Mouse (Mus musculus): ENCODE data around the gene Tmprss7.

The Tmprss7 gene

DNA sequence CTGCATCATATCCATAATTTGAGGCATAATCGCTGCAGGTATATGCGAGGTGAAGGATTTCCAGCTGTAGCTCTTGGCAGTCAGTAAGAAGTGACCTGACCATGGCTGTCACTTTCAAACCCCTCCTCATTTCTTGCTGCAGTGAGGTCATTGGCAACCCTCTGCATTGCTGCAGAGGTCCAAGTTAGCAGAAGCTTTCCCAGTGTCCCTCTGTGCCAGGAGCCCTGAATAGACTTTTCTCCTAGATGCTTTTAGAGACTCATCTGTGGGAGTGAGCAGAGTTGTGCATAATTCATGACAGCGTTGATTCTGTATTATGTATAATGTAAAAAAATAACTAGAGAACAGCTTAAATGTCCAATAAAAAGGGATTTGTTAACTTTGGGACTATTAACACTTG is 8.2 kb downstream of the Tmprss7 start:
- in situ Hi-C loops (cut with MseI, MboI), result no loop called here

DNA sequence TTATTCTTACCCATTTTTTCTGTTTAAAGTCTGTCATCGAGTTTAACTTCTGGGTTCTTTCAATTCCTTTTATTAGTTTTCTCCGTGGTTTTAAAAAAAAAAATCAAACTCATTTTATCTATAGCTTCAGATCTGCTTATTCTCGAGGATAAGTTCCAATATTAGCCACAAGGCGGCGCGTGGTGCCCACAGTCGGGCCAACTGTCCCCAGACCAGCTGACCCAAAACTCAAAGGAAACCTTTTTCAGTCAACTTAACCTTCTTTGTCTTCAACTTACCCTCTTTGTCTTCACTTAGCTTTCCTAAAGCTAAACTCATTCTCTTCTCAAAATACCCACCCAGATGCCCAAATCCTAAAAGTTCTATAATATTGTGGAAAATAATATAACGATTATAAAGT is 8.6 kb downstream of the Tmprss7 start:
- in situ Hi-C loops (cut with MseI, MboI), result no loop called here

DNA sequence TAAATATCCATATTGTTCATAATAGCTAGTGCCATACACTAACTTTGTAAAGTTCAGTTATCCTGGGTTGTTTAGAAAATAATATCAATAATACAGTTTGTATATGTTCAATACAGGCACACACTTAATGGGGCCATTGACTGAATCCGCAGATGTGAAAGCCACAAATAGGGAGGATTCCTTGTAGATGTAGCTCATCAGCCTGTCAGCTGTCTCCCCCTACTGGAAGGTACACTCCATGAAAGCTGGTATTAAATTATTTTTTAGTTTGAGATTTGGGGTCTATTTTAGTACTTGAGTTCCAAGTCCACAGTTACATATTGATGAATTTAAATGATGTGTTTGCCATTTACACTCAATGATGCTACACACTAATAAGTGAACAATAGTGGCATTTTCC is 17.0 kb downstream of the Tmprss7 start:
- in situ Hi-C loops (cut with MseI, MboI), result loop anchor here in 1 of 2 experiments (10.0 kb wide), 1 partner anchor 92 kb away; no protein-coding TSS in a partner anchor

DNA sequence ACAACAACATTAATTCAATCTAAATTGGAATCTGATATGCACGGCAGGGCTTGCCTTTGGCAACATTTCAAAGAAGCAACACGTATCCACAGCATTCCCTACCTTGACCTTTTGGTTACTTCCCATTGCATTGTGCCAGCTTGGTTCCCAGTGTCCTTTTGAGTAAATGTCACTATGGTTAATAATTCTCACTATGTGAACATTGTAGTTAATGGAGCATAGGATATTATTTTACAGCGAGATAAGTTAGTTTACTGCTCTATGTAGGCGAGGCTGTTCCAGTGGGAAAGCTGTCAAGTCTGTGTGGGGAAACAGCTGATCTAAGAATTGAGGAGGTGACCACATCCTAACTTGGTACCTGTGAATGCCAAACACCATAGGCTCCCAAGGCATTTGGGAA is 23.5 kb downstream of the Tmprss7 start:
- in situ Hi-C loops (cut with MseI, MboI), result loop anchor here in 1 of 2 experiments (10.0 kb wide), 1 partner anchor 85 kb away; no protein-coding TSS in a partner anchor

DNA sequence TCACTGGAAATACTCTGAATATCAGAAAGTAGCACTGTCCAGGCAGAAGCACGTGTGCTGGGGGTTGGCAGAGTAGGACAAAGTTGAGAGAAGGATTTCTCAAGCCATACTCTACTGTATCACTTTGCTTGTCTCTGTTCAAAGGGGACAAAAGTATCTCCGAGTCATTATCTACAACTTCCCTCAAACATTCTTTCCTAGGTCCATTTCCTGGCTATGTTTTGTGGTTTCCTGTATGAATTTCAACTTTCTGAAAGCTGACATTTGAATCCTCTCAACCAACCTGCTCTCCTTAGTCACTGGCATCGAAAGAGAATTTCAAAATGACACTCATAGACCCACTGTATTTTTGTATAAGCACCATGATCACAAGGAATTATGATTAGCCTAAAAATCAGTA is 25.3 kb downstream of the Tmprss7 start:
- in situ Hi-C loops (cut with MseI, MboI), result no loop called here

DNA sequence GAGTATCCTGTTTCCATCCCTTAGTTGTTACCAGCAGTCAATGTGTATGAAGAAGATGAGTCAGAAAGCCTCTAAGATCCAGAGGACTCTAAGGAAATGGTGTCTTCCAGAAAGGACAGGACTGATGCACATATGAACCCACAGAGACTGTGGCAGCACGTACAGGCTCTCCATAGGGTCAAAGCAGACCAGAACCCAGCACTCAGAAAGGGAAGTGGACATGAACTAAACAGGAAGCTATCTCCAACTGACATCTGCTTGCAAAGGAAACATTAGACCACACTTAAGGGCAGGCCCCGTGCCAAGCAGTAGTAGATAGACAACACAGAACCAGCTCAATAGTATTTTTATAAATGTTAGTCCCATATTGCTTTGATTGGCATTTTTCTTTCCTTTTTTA is 27.3 kb downstream of the Tmprss7 start:
- in situ Hi-C loops (cut with MseI, MboI), result no loop called here

DNA sequence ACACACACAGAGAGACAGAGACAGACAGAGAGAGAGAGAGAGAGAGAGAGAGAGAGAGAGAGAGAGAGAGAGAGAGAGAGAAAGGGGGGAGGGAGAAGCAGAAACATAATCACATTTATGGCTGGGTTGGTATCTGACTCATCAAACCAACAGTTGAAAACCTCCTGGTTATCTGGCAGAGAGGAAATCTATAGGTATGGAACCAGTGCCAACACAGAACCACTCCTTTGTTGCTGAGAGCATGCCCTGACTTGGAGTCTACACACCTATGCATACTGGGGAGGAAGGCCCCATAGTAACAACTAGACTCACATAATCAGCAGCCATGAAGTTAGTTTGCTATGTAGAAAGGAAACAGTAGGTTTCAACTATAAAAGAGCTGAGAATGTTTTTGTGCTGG is 31.1 kb downstream of the Tmprss7 start:
- in situ Hi-C loops (cut with MseI, MboI), result no loop called here

DNA sequence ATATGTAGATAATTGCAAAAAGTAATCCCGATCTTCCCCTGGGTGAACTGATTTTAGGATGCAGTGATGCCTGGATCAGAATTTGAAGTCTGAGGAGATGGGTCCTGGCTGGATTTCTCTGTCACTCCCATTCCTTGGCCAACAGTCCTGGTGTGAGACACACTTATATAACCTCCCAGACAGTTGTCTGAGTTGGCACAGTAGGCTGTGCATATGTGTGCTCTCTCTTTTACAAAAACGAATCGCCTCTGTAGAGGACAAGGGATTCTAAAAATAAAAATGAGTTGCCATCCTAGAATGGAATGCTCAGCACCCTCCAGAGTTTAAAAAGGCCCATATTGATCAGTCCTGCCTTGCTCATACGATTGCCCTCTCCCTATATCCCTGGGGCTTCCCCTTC is 33.9 kb downstream of the Tmprss7 start:
- in situ Hi-C loops (cut with MseI, MboI), result no loop called here

DNA sequence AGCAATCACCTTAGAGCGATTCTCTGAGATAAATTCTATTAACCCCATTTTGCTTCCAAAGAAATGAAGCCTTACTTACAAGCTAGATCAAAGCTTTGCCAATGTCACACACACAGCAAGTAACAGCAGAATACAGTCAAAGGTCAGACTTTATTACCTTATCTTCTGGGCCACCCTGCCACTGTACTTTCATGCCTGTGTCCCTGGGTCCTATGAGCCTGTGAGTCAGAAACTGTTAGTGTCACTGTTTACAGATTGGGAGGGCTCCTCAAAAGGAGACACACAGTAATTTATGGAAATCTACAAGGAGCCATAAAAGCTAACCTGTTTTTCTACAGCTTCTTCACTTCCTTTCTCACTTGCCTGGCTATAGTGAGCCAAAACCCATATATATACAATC is 35.2 kb downstream of the Tmprss7 start:
- in situ Hi-C loops (cut with MseI, MboI), result no loop called here

DNA sequence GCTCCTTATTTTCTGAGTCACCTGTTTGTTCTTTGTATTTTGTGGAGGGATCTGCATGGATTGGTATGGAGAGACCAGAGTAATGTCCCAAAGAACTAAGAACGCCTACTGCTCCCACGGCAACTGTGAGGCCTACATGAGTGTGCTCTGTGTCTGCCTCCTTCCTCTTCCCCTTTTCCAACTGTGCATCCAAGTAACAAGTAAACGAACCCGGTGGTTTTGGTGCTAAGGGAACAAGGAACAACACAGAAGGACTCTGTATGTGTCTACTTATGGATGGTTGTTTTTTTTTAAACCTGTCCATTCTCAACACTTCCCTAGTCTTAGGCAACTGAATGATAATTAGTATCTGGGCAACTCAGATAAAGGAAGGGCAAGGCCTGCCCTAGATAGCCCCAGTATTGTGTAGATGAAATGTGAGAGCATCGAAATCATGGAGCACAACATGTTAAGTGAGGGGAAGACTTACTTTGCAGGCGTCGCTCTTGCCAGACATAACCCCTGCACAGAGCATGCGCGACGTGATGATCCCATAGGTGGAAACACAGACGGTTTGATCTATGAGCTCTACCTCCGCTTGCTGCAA is 35.8 kb downstream of the Tmprss7 start:
- in situ Hi-C loops (cut with MseI, MboI), result no loop called here

DNA sequence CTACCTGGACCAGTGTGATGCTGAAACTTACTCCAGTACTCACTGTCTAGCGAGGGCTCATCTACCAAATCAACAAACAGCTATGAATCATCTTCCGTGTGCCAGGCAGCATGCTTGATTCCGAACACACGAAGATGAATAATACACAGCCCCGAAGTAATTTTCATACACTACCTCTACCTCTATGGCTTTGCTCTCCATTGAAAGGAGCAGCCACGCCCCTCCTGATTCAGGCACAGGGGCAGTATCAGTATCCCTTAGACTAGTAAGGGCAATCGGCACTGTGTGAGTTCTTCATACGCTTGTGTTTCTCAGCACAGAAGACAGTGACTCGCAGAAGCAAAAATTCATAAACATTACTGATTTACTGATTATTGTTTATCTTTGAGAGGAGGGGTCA is 39.0 kb downstream of the Tmprss7 start:
- in situ Hi-C loops (cut with MseI, MboI), result no loop called here

DNA sequence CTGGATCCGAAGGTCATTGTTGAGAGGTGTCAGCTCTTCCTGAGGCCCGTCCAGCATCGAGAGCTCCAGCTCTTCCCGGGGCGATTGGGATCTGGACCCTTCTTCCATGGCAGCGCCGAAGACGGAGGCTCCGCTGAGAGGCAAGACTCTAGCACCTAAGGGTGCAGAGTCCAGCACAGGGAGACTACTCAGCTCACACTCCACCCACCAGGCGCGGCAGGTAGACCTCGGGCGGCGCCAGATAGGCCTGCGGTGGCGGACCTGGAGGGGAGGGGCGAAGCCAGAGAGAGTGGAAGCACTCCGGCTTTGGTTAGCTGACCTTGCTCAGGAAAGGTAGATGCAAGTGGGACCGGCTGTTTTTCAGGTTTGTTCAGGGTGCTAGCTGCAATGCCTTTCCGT is 39.5 kb downstream of the Tmprss7 start, which contains the start of gene BC016579:
TSS of gene BC016579 (minus strand) at position 135 of the 399 bp plus-strand sequence.
- in situ Hi-C loops (cut with MseI, MboI), result no loop called here

DNA sequence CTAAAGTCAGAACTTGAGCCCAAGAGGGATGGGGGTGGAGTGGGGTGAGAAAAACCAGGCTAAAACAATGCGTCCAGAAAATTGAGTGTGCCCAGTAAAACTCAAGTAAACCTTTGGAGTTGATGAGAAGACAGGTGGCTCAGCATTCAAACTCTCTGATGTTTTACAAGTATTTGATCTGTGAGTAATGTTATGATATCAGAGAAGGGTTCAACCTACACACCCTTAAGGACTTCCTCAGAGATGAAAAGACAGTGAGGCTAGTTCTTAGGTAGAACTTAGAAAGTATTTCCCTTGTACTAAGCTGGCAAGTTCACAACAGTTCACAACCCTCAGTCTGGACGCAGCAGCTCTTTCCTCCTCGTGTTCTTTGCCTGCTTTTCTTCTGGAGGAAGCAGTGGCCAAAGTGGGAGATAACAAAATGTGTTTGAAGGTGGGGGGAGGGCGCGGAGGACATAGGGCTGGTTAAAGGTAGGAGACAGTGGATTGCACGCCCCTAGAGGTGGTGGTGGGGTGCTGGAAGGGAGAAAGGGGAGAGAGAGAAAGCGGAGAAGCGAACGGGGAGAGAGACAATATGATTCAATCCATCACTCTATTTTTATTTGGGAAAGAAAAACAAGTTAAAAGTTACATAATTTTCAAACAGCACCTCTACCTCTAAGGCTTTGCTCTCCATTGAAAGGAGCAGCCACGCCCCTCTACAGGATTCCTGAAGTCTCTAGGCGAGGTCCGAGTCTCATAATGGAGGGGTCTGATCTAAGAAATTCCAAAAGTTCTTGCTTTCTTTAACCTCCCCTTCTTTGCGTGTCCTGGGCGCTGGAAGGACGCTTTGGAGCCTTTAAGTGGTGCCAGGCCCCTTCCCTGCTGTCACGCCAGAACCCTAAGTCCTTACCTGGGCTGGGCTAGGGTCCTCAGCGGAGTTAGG is 40.2 kb downstream of the Tmprss7 start:
- in situ Hi-C loops (cut with MseI, MboI), result no loop called here

DNA sequence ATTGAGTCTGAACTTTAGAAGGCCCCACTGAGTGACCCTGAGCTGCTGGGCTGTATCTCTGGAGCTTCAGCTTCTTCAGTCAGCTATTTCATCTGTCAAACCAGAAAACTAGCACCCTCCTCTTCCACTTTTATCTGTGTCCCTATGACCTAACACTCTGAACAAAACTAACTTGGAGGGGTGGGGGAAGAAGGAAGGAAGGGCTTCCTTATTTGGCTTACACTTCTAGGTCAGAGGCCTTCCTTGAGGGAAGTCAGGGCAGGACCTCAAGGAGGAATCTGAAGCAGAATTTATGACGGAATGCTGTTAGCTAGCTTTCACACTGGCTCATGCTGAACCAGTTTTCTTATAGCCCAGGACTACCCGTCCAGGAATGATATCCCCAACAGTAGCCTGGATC is 42.0 kb downstream of the Tmprss7 start:
- in situ Hi-C loops (cut with MseI, MboI), result no loop called here

DNA sequence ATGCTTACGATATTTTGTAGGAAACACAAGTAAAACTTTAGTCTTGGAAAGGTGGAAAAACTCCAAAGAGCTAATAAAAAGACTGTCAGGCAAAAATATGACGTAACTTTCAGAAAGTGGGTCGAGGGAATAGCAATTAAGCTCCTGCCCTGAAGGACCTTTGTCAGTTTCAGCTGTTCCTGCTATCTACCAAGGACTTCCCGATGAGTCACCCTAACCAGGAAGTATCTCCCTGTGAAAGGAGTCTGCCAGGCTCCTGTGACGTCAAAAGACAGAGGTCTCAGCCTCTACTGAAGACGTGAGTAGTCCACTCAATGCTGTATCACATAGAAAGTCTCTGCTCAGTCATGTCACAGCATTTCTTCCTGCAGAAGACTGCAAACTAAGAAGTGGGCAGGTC is 49.1 kb downstream of the Tmprss7 start:
- in situ Hi-C loops (cut with MseI, MboI), result no loop called here

DNA sequence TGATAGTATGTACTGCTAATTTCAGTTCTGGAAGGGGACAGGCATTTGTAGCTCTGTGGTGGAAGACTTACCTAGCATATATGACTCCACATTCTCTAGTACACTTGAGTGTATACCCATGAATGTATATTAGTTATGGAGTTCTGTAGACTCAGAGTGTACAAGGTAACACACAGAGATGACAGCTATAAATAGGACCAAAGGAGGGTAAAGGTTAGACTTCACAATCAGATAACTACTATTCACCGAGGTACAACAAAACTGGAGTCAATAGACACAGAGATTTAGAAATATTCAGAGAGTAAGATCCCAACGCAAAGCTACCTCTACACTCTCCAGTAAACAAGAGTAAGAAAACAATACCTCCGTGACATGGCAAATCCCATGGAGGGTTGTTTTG is 49.5 kb downstream of the Tmprss7 start:
- in situ Hi-C loops (cut with MseI, MboI), result no loop called here

DNA sequence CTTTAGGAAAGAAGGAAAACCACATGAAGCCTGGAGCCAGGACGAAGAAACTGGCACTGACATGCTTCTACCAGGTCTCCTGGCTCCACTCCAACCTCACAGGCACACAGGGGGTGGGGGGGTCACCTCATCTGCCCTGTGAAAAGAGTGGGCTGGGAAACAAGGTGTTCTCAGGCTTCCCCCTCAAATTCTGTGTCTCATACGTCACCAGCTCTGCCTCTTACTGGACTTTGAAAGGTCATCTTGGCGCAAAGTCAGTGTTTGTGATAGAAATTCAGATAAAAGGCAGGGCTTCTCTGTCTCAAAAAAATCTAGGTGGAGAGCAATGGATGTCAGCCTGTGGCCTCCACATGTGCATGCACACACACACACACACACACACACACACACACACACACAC is 52.2 kb downstream of the Tmprss7 start:
- in situ Hi-C loops (cut with MseI, MboI), result no loop called here

DNA sequence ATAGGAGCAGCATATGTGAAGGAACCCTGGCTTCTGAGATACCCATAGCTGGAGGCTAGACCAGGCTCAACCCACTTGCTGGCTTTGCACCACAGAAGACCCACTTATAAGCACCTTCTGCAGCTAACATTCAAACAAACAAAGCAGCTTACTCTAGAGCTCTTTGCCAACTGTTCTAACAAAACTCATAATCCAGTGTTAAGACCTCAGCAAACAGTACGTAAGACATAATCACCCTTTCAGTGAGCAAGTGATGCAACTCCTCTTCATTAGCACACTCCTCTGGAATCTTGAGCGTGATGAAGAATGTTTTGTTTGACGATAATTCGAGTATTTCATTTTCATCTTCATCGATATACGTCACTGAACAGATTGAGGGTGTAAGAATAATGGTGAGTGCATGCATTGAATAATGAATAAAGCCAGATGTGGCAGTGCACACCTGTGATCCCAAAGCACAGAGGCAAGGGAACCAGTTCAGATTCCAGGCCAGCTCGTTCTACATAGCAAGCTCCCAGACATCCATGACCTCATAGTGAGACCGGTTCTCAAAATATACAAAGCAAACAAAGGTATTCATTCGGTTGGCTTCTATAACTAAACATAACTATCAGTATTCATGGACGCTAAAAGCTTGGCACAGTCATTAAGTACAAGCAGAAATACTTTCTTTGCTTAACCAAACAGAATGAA is 53.2 kb downstream of the Tmprss7 start:
- in situ Hi-C loops (cut with MseI, MboI), result no loop called here

DNA sequence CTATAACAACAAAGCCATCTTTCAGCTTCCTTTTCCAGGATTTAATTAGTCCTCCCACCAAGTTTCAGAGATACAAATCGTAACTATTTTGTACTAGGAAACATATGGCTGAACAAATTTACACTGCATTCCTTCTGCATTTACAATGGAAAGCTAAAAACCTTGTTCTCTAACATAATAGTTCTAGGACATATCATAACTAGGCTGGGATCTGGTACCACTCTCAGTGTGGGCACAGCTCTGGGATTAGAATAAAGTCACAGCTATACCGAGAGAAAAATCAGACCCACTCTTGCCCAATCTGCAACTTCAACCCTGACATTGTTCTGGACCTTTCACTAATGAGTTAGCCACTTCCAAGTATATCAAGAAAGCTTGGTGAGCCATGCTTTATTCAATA is 57.6 kb downstream of the Tmprss7 start:
- in situ Hi-C loops (cut with MseI, MboI), result no loop called here

DNA sequence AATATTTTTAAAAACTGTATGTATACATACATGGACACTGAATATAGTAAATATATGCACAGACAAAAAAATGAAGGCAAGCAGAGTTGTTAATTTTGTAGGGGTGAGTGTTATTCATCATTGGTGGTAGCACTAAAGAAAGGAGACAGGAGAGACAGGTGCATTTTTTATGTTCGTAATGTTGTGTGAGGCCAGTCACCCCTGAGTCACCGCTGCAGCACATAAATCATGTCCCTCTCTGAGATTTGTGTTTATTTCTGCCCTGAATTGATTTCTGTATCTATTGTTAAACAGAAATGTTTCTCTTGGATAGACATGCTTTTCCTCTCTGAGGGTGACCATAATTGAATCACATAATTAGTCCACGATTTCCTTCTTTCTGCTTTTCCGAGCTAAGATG is 61.0 kb downstream of the Tmprss7 start:
- in situ Hi-C loops (cut with MseI, MboI), result no loop called here

DNA sequence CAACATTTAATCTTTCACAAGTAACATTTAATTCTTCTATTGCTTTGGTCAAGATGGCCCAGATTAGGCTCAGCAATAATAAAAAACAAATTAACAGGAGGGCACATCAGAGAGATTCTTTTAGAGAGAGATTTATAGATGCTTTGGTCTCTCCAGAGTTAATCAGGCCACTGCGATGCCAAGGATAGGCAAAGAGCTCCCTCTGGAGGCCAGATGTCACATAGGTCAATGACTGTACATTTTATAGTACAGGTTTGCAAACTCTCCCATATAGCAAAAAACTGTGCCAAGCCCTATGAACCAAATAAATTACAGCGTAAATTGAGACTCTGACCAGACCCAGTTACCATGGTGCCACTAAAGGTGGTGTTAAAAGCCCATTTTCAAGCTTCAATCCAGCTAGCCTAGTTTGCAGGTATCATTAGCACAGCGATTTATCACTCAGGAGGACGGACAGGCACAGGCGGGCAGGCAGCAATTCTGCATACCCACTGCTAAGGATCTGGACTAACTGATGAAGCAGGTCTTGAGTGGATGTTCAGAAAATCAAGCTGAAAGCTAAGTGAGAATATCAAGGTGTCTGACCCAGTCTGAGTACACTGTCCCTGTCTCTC is 63.0 kb downstream of the Tmprss7 start:
- in situ Hi-C loops (cut with MseI, MboI), result no loop called here

DNA sequence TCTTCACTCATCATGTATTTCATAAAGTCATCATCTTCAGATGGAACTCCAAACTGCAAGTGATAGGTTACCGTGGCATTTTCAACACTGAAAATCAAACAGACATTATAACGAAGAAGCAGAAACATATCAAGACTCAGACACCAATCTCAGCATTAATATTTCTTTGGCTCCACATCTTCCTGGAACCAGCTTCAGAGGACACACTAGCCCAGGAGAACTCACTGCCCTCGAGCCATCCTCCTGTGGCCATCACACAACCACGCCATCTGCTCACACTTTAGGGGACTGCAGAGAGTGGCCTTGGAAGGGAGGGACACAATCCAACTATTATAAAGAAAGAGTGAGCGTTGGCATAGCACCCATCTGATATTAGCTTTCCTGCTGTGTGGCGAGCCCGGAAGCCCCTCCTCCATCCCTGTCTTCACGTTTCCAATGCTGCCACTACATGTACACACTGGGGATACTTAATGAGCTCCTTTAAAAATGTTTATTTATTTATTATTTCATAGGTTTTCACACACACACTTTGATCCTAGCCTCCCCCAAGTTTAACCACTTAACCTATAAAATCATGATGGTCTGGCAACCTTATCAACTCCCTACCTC is 63.9 kb downstream of the Tmprss7 start:
- in situ Hi-C loops (cut with MseI, MboI), result no loop called here
